ENCODE assay signal across 27 mouse cellular contexts in genomic region chr12:76604546-76604945, GRCm38 (mm10).
A peak's percentile ranks its signal among the peaks of the same experiment; 100 is the strongest.
DNase-seq lines count a peak whose midpoint lies in the region; ATAC-seq lines count a peak whose summit lies in the region.
"Had no signal": no experiment of that assay in that cellular context is flagged by ENCODE, and none has a peak within 500 bp of the region (broad histone marks: within the 10 kb centered on the region; RNA-seq: fewer than 3 reads in every experiment).

No protein-coding gene starts in this region.

- WGBS in limb, embryonic 13.5 days, result 71% methylated on average over 4 of the region's 4 CpGs
- 73% methylated on average over 4 of the region's 4 CpGs for WGBS in limb, embryonic 10.5 days
- WGBS in forebrain, embryonic 14.5 days, result 47% methylated on average over 4 of the region's 4 CpGs

- H3K4me3 ChIP-seq in limb, embryonic 13.5 days, result no peak overlapping the region
- H3K4me3 ChIP-seq in limb, embryonic 10.5 days, result no peak overlapping the region
- no peak overlapping the region for H3K4me3 ChIP-seq in forebrain, embryonic 14.5 days (ENCODE audit: low read depth, low read length)
- H3K4me3 ChIP-seq: embryonic facial prominence, embryonic 13.5 days; embryonic facial prominence, embryonic 15.5 days; erythroblast, embryonic 14.5 days; forebrain, embryonic 10.5 days; forebrain, embryonic 12.5 days; forebrain, embryonic 15.5 days had no signal

- H3K36me3 ChIP-seq in limb, embryonic 13.5 days, result no peaks in the 10 kb centered on the region
- H3K36me3 ChIP-seq in limb, embryonic 10.5 days, result no peaks in the 10 kb centered on the region
- H3K36me3 ChIP-seq in forebrain, embryonic 14.5 days (ENCODE audit: control insufficient read depth, insufficient read depth, low read length), result no peaks in the 10 kb centered on the region
- H3K36me3 ChIP-seq: embryonic facial prominence, embryonic 13.5 days; embryonic facial prominence, embryonic 15.5 days; forebrain, embryonic 10.5 days; forebrain, embryonic 12.5 days; forebrain, embryonic 15.5 days had no signal

- DNase-seq in cerebellum, postnatal 25 days, result peak; percentile 45 to 65
- DNase-seq in limb, embryonic 10.5 days (ENCODE audit: low spot score), result no peak
- DNase-seq in brain, adult 2 months (ENCODE audit: low read depth, low spot score), result peak; percentile 65
- DNase-seq in retina, postnatal 1 day, result peak; percentile 43
- DNase-seq in forebrain, embryonic 14.5 days (ENCODE audit: low spot score), result no peak
- DNase-seq: adrenal gland, adult 8-10 months; adrenal gland, postnatal 14 days; adrenal gland, postnatal 36 days; B cell, adult 2 months; cerebellum, adult 18-20 months; cerebellum, adult 8-10 months; cerebellum, adult 9-11 months; cerebellum, postnatal 14 days; embryo, embryonic 11 days; forebrain, postnatal 0 days had no signal

- H3K27ac ChIP-seq in limb, embryonic 13.5 days, result no peak overlapping the region
- H3K27ac ChIP-seq in limb, embryonic 10.5 days, result no peak overlapping the region
- H3K27ac ChIP-seq in forebrain, embryonic 14.5 days (ENCODE audit: low read depth, low read length), result no peak overlapping the region
- H3K27ac ChIP-seq: embryonic facial prominence, embryonic 13.5 days; embryonic facial prominence, embryonic 15.5 days; forebrain, embryonic 10.5 days; forebrain, embryonic 12.5 days; forebrain, embryonic 15.5 days had no signal

- no peak for ATAC-seq in cerebellum, adult (ENCODE audit: insufficient number of reproducible peaks, low FRiP score, low TSS enrichment)
- 0 out of 2 replicates have a peak, but pooled peaks have one; percentile 16 for ATAC-seq in limb, embryonic 13.5 days (ENCODE audit: low FRiP score, low read depth)
- no peak for ATAC-seq in forebrain, embryonic 14.5 days
- ATAC-seq: activated CD4-positive, CD25-positive, alpha-beta regulatory T cell, adult 4 months; CD4-positive, CD25-positive, alpha-beta regulatory T cell, adult 4 months; forebrain, embryonic 15.5 days; forebrain, postnatal 0 days; Patski had no signal

- H3K27me3 ChIP-seq in limb, embryonic 13.5 days, result 0 out of 2 replicates have a peak, but pooled peaks cover 3% of the 10 kb centered on the region
- 0 out of 2 replicates have a peak, but pooled peaks cover 9% of the 10 kb centered on the region for H3K27me3 ChIP-seq in limb, embryonic 10.5 days (ENCODE audit: low read depth, poor library complexity, severe bottlenecking)
- no peaks in the 10 kb centered on the region for H3K27me3 ChIP-seq in forebrain, embryonic 14.5 days (replicated peaks; ENCODE audit: control insufficient read depth, insufficient read depth, low read length)
- H3K27me3 ChIP-seq: embryonic facial prominence, embryonic 13.5 days; embryonic facial prominence, embryonic 15.5 days; forebrain, embryonic 12.5 days; forebrain, embryonic 15.5 days; Patski had no signal

- H3K4me2 ChIP-seq in limb, embryonic 13.5 days (replicated peaks), result no peak overlapping the region
- no peak overlapping the region for H3K4me2 ChIP-seq in forebrain, embryonic 14.5 days (ENCODE audit: low read length)
- H3K4me2 ChIP-seq: embryonic facial prominence, embryonic 13.5 days; embryonic facial prominence, embryonic 15.5 days; forebrain, embryonic 12.5 days; forebrain, embryonic 15.5 days had no signal

- no peak overlapping the region for H3K9ac ChIP-seq in limb, embryonic 13.5 days
- no peak overlapping the region for H3K9ac ChIP-seq in forebrain, embryonic 14.5 days (ENCODE audit: low read length)
- H3K9ac ChIP-seq: embryonic facial prominence, embryonic 13.5 days; embryonic facial prominence, embryonic 15.5 days; forebrain, embryonic 12.5 days; forebrain, embryonic 15.5 days; forebrain, postnatal 0 days had no signal

- no peaks in the 10 kb centered on the region for H3K9me3 ChIP-seq in limb, embryonic 13.5 days
- H3K9me3 ChIP-seq in limb, embryonic 10.5 days (replicated peaks), result no peaks in the 10 kb centered on the region
- H3K9me3 ChIP-seq in forebrain, embryonic 14.5 days (replicated peaks; ENCODE audit: control insufficient read depth, low read length), result no peaks in the 10 kb centered on the region
- H3K9me3 ChIP-seq: embryonic facial prominence, embryonic 13.5 days; embryonic facial prominence, embryonic 15.5 days; forebrain, embryonic 10.5 days; forebrain, embryonic 12.5 days; forebrain, embryonic 15.5 days; G1E had no signal

- H3K4me1 ChIP-seq in limb, embryonic 13.5 days, result 0 out of 2 replicates have a peak, but pooled peaks cover 6% of the 10 kb centered on the region
- no peaks in the 10 kb centered on the region for H3K4me1 ChIP-seq in limb, embryonic 10.5 days
- no peaks in the 10 kb centered on the region for H3K4me1 ChIP-seq in forebrain, embryonic 14.5 days (ENCODE audit: control insufficient read depth, insufficient read depth, low read length)
- H3K4me1 ChIP-seq: embryonic facial prominence, embryonic 13.5 days; embryonic facial prominence, embryonic 15.5 days; forebrain, embryonic 15.5 days had no signal

Comparison
In these comparisons a context has a peak if more than half of its experiments do, and no peak if none do; other contexts are left out.
1. DNase-seq: peak in cerebellum, postnatal 25 days (2 of 2), brain, adult 2 months (single experiment) and retina, postnatal 1 day (single experiment); none in limb, embryonic 10.5 days (single experiment) and forebrain, embryonic 14.5 days (single experiment).